Mouse (Mus musculus): Measurements from ENCODE around the gene Smyd4. TPM values are rescaled to one million over a fixed set of nuclear protein-coding genes. Genes with fewer than 3 reads are reported as not detected.

The Smyd4 gene
- polyA plus RNA-seq, 1 experiment from 2014 or later: 21.4 TPM

- 85% methylated on average over 7 of the region's 7 CpGs for WGBS
- no peak overlapping the region for H3K4me3 ChIP-seq
- H3K27ac ChIP-seq: no peak overlapping the region
- H3K36me3 ChIP-seq: peaks cover 13% of the 10 kb centered on the region; the same call in 1 of the 2 replicates
- H3K9ac ChIP-seq: no peak overlapping the region
- H3K9me3 ChIP-seq: no peaks in the 10 kb centered on the region
- H3K4me2 ChIP-seq (replicated peaks): no peak overlapping the region
- ATAC-seq (ENCODE audit: insufficient number of reproducible peaks, insufficient read depth, low FRiP score, low TSS enrichment): no peak
- H3K27me3 ChIP-seq: no peaks in the 10 kb centered on the region
- no peaks in the 10 kb centered on the region for H3K4me1 ChIP-seq
Observed at GRCm38 (mm10) chr11:75441034-75441433, 92.8 kb downstream of the Smyd4 start.

GRCm38 (mm10) chr11:75441601-75442000, 93.4 kb downstream of the Smyd4 start:
- Histone ChIP-seq H3K9me3 (no peaks in the 10 kb centered on the region), H3K36me3 (peaks cover 13% of the 10 kb centered on the region; the same call in 1 of the 2 replicates), H3K27ac (no peak overlapping the region), H3K4me1 (no peaks in the 10 kb centered on the region), H3K4me3 (no peak overlapping the region), H3K9ac (no peak overlapping the region), H3K4me2 (replicated peaks) (no peak overlapping the region), H3K27me3 (no peaks in the 10 kb centered on the region)
- no peak for ATAC-seq (ENCODE audit: insufficient number of reproducible peaks, insufficient read depth, low FRiP score, low TSS enrichment)
- 86% methylated on average over 16 of the region's 16 CpGs for WGBS

- 51% methylated on average over 8 of the region's 8 CpGs for WGBS
- Histone ChIP-seq H3K4me1 (no peaks in the 10 kb centered on the region), H3K36me3 (peaks cover 25% of the 10 kb centered on the region), H3K9me3 (no peaks in the 10 kb centered on the region), H3K27me3 (no peaks in the 10 kb centered on the region), H3K4me3 (no peak overlapping the region), H3K9ac (no peak overlapping the region), H3K27ac (no peak overlapping the region), H3K4me2 (replicated peaks) (no peak overlapping the region)
- ATAC-seq (ENCODE audit: insufficient number of reproducible peaks, insufficient read depth, low FRiP score, low TSS enrichment): no peak
Observed at GRCm38 (mm10) chr11:75443711-75444110, 95.5 kb downstream of the Smyd4 start.

GRCm38 (mm10) chr11:75448575-75448974, 100.3 kb downstream of the Smyd4 start:
- H3K4me3 ChIP-seq: no peak overlapping the region
- H3K9me3 ChIP-seq: no peaks in the 10 kb centered on the region
- H3K27ac ChIP-seq: no peak overlapping the region
- no peak overlapping the region for H3K4me2 ChIP-seq (replicated peaks)
- H3K4me1 ChIP-seq: peaks cover 6% of the 10 kb centered on the region; the same call in 1 of the 2 replicates
- no peak for ATAC-seq (ENCODE audit: insufficient number of reproducible peaks, insufficient read depth, low FRiP score, low TSS enrichment)
- H3K27me3 ChIP-seq: no peaks in the 10 kb centered on the region
- H3K9ac ChIP-seq: no peak overlapping the region
- 76% methylated on average over 3 of the region's 3 CpGs for WGBS
- peaks cover 29% of the 10 kb centered on the region for H3K36me3 ChIP-seq

GRCm38 (mm10) chr11:75449695-75450094, 101.5 kb downstream of the Smyd4 start:
- H3K4me3 ChIP-seq: no peak overlapping the region
- 92% methylated on average over 7 of the region's 7 CpGs for WGBS
- no peaks in the 10 kb centered on the region for H3K9me3 ChIP-seq
- H3K27me3 ChIP-seq: no peaks in the 10 kb centered on the region
- H3K27ac ChIP-seq: no peak overlapping the region
- no peak for ATAC-seq (ENCODE audit: insufficient number of reproducible peaks, insufficient read depth, low FRiP score, low TSS enrichment)
- peaks cover 29% of the 10 kb centered on the region for H3K36me3 ChIP-seq
- H3K4me1 ChIP-seq: peaks cover 14% of the 10 kb centered on the region
- H3K9ac ChIP-seq: no peak overlapping the region
- no peak overlapping the region for H3K4me2 ChIP-seq (replicated peaks)

- WGBS: 82% methylated on average over 8 of the region's 8 CpGs
- Histone ChIP-seq H3K4me1 (peaks cover 19% of the 10 kb centered on the region), H3K27me3 (no peaks in the 10 kb centered on the region), H3K9me3 (no peaks in the 10 kb centered on the region), H3K27ac (no peak overlapping the region), H3K36me3 (peaks cover 27% of the 10 kb centered on the region), H3K4me3 (no peak overlapping the region), H3K4me2 (replicated peaks) (no peak overlapping the region), H3K9ac (no peak overlapping the region)
- ATAC-seq (ENCODE audit: insufficient number of reproducible peaks, insufficient read depth, low FRiP score, low TSS enrichment): no peak
Observed at GRCm38 (mm10) chr11:75450304-75450908, 102.2 kb downstream of the Smyd4 start.

GRCm38 (mm10) chr11:75450936-75451335, 102.7 kb downstream of the Smyd4 start:
- no peaks in the 10 kb centered on the region for H3K27me3 ChIP-seq
- H3K4me3 ChIP-seq: no peak overlapping the region
- peaks cover 24% of the 10 kb centered on the region for H3K36me3 ChIP-seq
- no peak for ATAC-seq (ENCODE audit: insufficient number of reproducible peaks, insufficient read depth, low FRiP score, low TSS enrichment)
- peaks cover 19% of the 10 kb centered on the region for H3K4me1 ChIP-seq
- H3K27ac ChIP-seq: no peak overlapping the region; the same call in 1 of the 2 replicates
- 87% methylated on average over 15 of the region's 15 CpGs for WGBS
- no peak overlapping the region; the same call in 1 of the 2 replicates for H3K9ac ChIP-seq
- H3K4me2 ChIP-seq (replicated peaks): no peak overlapping the region
- H3K9me3 ChIP-seq: no peaks in the 10 kb centered on the region

GRCm38 (mm10) chr11:75452081-75452480, 103.8 kb downstream of the Smyd4 start:
- Histone ChIP-seq H3K36me3 (peaks cover 24% of the 10 kb centered on the region), H3K9me3 (no peaks in the 10 kb centered on the region), H3K4me1 (peaks cover 19% of the 10 kb centered on the region), H3K4me2 (replicated peaks) (no peak overlapping the region), H3K27ac (no peak overlapping the region), H3K9ac (no peak overlapping the region), H3K27me3 (no peaks in the 10 kb centered on the region), H3K4me3 (no peak overlapping the region)
- WGBS: 93% methylated on average over 8 of the region's 8 CpGs
- no peak for ATAC-seq (ENCODE audit: insufficient number of reproducible peaks, insufficient read depth, low FRiP score, low TSS enrichment)

GRCm38 (mm10) chr11:75452812-75453557, 104.8 kb downstream of the Smyd4 start:
- 91% methylated on average over 31 of the region's 31 CpGs for WGBS
- Histone ChIP-seq H3K4me2 (replicated peaks) (peak overlapping the region; percentile 100; the same call in 1 of the 2 replicates), H3K36me3 (peaks cover 18% of the 10 kb centered on the region), H3K27ac (no peak overlapping the region), H3K4me1 (peaks cover 19% of the 10 kb centered on the region), H3K9me3 (no peaks in the 10 kb centered on the region), H3K9ac (0 out of 2 replicates have a peak overlapping the region, but pooled peaks have one; percentile 67), H3K4me3 (no peak overlapping the region), H3K27me3 (no peaks in the 10 kb centered on the region)
- ATAC-seq (ENCODE audit: insufficient number of reproducible peaks, insufficient read depth, low FRiP score, low TSS enrichment): no peak

GRCm38 (mm10) chr11:75453991-75454930, 106.0 kb downstream of the Smyd4 start, which contains the start of gene Wdr81:
Gene Wdr81 (minus strand): TSS chr11:75454717.
- Histone ChIP-seq H3K9me3 (no peaks in the 10 kb centered on the region), H3K4me3 (peak within 1 kb of the TSS; percentile 74), H3K9ac (peak within 1 kb of the TSS; percentile 67), H3K27ac (peak within 1 kb of the TSS; percentile 67; the same call in 1 of the 2 replicates), H3K4me2 (replicated peaks) (peak within 1 kb of the TSS; percentile 100), H3K36me3 (peaks cover 6% of the 10 kb centered on the region; the same call in 1 of the 2 replicates), H3K4me1 (peaks cover 19% of the 10 kb centered on the region), H3K27me3 (no peaks in the 10 kb centered on the region)
- 2% methylated on average over 56 of the region's 56 CpGs for WGBS
- peak; percentile 91 for ATAC-seq (ENCODE audit: insufficient number of reproducible peaks, insufficient read depth, low FRiP score, low TSS enrichment)

All from embryonic facial prominence, embryonic 12.5 days (tissue).